Mouse (Mus musculus) midbrain, embryonic 10.5 days (tissue): ENCODE measurements around the gene Dyrk2. TPM values are rescaled to one million over a fixed set of nuclear protein-coding genes. Genes with fewer than 3 reads are reported as not detected.

Experiments
- DNase-seq: peaks from one replicate; pipeline ENCODE4 v3.0.0-alpha.2; 2017; ENCODE audit warnings: low spot score
- H3K27ac ChIP-seq: fragments of 300-500 bp; sonication (generic); replicated peaks from 2 replicates; pipeline ENCODE4 v1.5.1; 2016; ENCODE audit warnings: mild to moderate bottlenecking
- H3K27me3 ChIP-seq: fragments of 300-500 bp; sonication (generic); 2 replicates; pipeline ENCODE4 v1.6.1; 2016; ENCODE audit warnings: low read depth, mild to moderate bottlenecking; ENCODE audit not compliant: poor library complexity, severe bottlenecking
- H3K36me3 ChIP-seq: fragments of 300-500 bp; sonication (generic); 2 replicates; pipeline ENCODE4 v1.6.1; 2016; ENCODE audit warnings: mild to moderate bottlenecking, moderate library complexity
- H3K4me1 ChIP-seq: fragments of 300-500 bp; sonication (generic); 2 replicates; pipeline ENCODE4 v1.6.1; 2016
- H3K4me3 ChIP-seq: fragments of 300-500 bp; sonication (generic); 2 replicates; pipeline ENCODE4 v1.5.1; 2016; ENCODE audit warnings: mild to moderate bottlenecking, moderate library complexity
- H3K9me3 ChIP-seq: fragments of 300-500 bp; sonication (generic); replicated peaks from 2 replicates; pipeline ENCODE4 v1.6.1; 2016; ENCODE audit warnings: mild to moderate bottlenecking
- WGBS: fragments of 180-500 bp; shearing (Covaris S2); methylation state at CpG from one replicate; pipeline ENCODE4 v1.1.7; 2016; 5-methylcytosine and 5-hydroxymethylcytosine counted together
- polyA plus RNA-seq: library from polyadenylated mRNA; unstranded; fragments of >200 nt; fragmentation: Nextera tagmentation; extraction: Ambion mirVana; gene quantifications from 2 replicates; pipeline ENCODE4 v1.2.1, GENCODE M21; 2016

Dyrk2 gene
- polyA plus RNA-seq, 1 experiment from 2014 or later: 6.6 TPM

DNA sequence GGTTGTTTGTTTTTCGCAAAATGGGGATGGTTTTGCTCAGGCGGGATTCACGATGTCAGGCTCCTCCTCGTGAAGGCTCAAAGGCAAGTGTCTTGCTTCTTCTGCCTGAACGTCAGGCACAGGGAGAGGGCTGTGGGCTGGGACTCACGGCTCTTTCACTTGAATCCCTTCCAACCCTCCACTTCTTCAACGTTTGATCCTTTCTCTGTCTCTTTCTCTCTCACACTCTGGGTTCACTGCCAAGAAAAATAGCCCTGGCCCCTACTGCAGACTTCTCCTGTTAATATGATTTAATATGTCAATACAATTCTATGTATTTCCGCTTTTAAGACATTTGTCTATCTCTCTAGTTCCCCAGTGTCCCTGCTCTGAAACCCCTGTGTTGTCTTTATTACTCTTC lies 32.4 kb downstream of the Dyrk2 start:
- WGBS: 81% methylated on average over 8 of the region's 8 CpGs
- Histone ChIP-seq H3K4me3 (no peak overlapping the region), H3K27me3 (no peaks in the 10 kb centered on the region), H3K36me3 (no peaks in the 10 kb centered on the region), H3K4me1 (no peaks in the 10 kb centered on the region), H3K27ac (no peak overlapping the region), H3K9me3 (no peaks in the 10 kb centered on the region)
- no peak for DNase-seq

GRCm38 (mm10) chr10:118831190-118831589 lies 38.8 kb downstream of the Dyrk2 start:
- Histone ChIP-seq H3K27me3 (no peaks in the 10 kb centered on the region), H3K4me1 (no peaks in the 10 kb centered on the region), H3K27ac (no peak overlapping the region), H3K36me3 (no peaks in the 10 kb centered on the region), H3K4me3 (no peak overlapping the region), H3K9me3 (no peaks in the 10 kb centered on the region)
- 83% methylated on average over 8 of the region's 8 CpGs for WGBS
- no peak for DNase-seq

DNA sequence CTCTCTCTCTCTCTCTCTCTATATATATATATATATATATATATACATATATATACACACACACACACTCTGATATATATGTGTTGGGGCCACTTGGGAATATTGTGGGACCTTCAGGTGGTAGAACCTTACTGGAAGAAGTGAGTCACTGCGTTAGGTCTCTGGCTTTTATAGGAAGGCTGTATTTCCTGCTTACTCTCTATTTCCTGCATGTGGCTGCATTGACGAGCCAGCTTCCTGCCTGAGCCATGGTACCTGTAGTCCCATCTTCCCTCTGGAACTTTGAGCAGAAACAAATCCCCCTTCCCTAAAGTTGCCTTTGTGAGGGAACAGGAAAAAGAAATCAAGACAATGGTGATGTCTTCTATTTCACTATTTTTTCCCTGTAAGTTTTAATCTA lies 40.4 kb downstream of the Dyrk2 start:
- H3K27ac ChIP-seq: no peak overlapping the region
- no peak overlapping the region for H3K4me3 ChIP-seq
- WGBS: 77% methylated on average over 2 of the region's 2 CpGs
- no peaks in the 10 kb centered on the region for H3K27me3 ChIP-seq
- H3K4me1 ChIP-seq: no peaks in the 10 kb centered on the region
- H3K9me3 ChIP-seq: no peaks in the 10 kb centered on the region
- DNase-seq: no peak
- H3K36me3 ChIP-seq: no peaks in the 10 kb centered on the region

- no peak for DNase-seq
- H3K9me3 ChIP-seq: no peaks in the 10 kb centered on the region
- H3K27me3 ChIP-seq: no peaks in the 10 kb centered on the region
- no peak overlapping the region for H3K27ac ChIP-seq
- WGBS: 92% methylated on average over 7 of the region's 7 CpGs
- no peak overlapping the region for H3K4me3 ChIP-seq
- H3K36me3 ChIP-seq: no peaks in the 10 kb centered on the region
- no peaks in the 10 kb centered on the region for H3K4me1 ChIP-seq
Observed at GRCm38 (mm10) chr10:118827116-118827515, 42.9 kb downstream of the Dyrk2 start.

- DNase-seq: no peak
- no peaks in the 10 kb centered on the region for H3K27me3 ChIP-seq
- no peak overlapping the region for H3K4me3 ChIP-seq
- peaks cover 4% of the 10 kb centered on the region; the same call in 1 of the 2 replicates for H3K4me1 ChIP-seq
- H3K36me3 ChIP-seq: no peaks in the 10 kb centered on the region
- WGBS: 89% methylated on average over 8 of the region's 8 CpGs
- H3K27ac ChIP-seq: no peak overlapping the region
- no peaks in the 10 kb centered on the region for H3K9me3 ChIP-seq
Observed at GRCm38 (mm10) chr10:118824830-118825229, 45.2 kb downstream of the Dyrk2 start.

- no peaks in the 10 kb centered on the region for H3K36me3 ChIP-seq
- peaks cover 4% of the 10 kb centered on the region; the same call in 1 of the 2 replicates for H3K4me1 ChIP-seq
- WGBS: 51% methylated on average over 7 of the region's 7 CpGs
- DNase-seq: peak; percentile 41
- no peaks in the 10 kb centered on the region for H3K27me3 ChIP-seq
- H3K9me3 ChIP-seq: no peaks in the 10 kb centered on the region
- H3K4me3 ChIP-seq: no peak overlapping the region
- no peak overlapping the region for H3K27ac ChIP-seq
Observed at GRCm38 (mm10) chr10:118820901-118821300, 49.1 kb downstream of the Dyrk2 start.

DNA sequence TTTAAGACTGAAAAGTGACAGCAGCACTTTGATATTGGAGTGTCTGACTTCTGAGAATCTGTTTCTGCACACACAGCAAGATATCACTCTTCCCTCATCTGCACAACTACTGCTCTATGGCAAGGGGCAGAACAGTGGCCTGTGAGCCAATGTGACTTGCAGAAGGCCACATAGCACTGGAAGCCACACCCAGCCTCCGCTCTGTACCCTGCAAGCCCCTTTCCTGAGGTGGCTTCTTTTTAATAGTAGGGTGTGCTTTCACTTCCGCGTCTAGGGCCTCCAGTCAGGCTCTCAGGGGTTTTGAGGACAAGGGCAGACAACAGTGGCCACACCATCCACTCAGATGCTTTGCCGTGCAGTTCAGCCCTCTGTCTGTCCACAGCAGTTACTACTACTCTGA lies 50.2 kb downstream of the Dyrk2 start:
- Histone ChIP-seq H3K4me3 (no peak overlapping the region), H3K27ac (no peak overlapping the region; the same call in 1 of the 2 replicates), H3K27me3 (no peaks in the 10 kb centered on the region), H3K36me3 (no peaks in the 10 kb centered on the region), H3K9me3 (no peaks in the 10 kb centered on the region), H3K4me1 (peaks cover 4% of the 10 kb centered on the region; the same call in 1 of the 2 replicates)
- DNase-seq: no peak
- 87% methylated on average over 4 of the region's 4 CpGs for WGBS

DNA sequence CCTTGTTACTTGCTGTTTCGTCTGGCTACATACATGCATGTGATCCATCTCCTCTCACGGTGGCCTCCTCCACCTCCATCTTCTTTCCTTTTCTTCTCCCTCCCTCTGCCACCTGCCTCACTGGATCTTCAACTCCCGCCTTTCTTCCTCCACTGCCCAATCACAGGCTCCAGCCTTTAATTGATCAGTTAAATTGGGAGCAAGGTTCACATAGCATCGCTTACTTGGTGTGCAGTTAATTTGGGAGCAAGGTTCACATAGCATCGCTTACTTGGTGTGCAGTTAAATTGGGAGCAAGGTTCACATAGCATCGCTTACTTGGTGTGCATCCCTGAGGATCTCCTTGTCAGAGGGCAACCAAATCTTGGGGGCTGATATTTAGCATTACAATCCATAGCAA lies 52.9 kb downstream of the Dyrk2 start:
- Histone ChIP-seq H3K4me1 (peaks cover 4% of the 10 kb centered on the region; the same call in 1 of the 2 replicates), H3K27ac (no peak overlapping the region), H3K27me3 (no peaks in the 10 kb centered on the region), H3K4me3 (no peak overlapping the region), H3K36me3 (no peaks in the 10 kb centered on the region), H3K9me3 (no peaks in the 10 kb centered on the region)
- 94% methylated on average over 6 of the region's 6 CpGs for WGBS
- DNase-seq: no peak

DNA sequence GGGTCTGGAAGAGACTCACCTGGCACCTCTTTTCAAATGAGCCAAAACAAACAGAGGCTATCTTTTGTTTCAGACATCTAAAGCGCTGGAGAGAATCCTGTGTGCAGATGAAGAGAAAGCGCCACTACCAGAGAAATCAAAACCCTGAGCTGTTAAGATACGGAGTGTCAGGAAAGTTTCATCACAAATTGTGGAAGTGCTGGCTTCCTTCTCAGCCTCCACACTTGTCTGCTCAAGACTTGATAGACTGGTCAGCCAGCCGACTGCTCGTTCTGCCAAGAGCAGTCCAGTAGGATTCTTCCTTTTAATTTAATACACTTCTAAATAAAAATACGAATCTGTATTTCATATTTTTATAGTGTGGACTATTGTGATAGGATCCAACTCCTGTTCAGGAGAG lies 58.1 kb downstream of the Dyrk2 start:
- Histone ChIP-seq H3K4me1 (peaks cover 10% of the 10 kb centered on the region), H3K9me3 (no peaks in the 10 kb centered on the region), H3K27me3 (no peaks in the 10 kb centered on the region), H3K36me3 (no peaks in the 10 kb centered on the region), H3K4me3 (no peak overlapping the region), H3K27ac (no peak overlapping the region)
- no peak for DNase-seq
- 86% methylated on average over 6 of the region's 6 CpGs for WGBS

GRCm38 (mm10) chr10:118810908-118811711 lies 58.9 kb downstream of the Dyrk2 start:
- no peak for DNase-seq
- Histone ChIP-seq H3K9me3 (no peaks in the 10 kb centered on the region), H3K36me3 (no peaks in the 10 kb centered on the region), H3K27me3 (no peaks in the 10 kb centered on the region), H3K4me3 (no peak overlapping the region), H3K4me1 (peaks cover 10% of the 10 kb centered on the region), H3K27ac (no peak overlapping the region)
- WGBS: 78% methylated on average over 16 of the region's 16 CpGs
